Mouse (Mus musculus) olfactory bulb, adult 2 months (tissue): ENCODE measurements at regions not wholly inside any gene's neighbourhood (a gene's known extent, or its start where the extent isn't known, plus 50 kb on each side); places are given as distances from the start of the nearest gene placed in this dataset.

Source experiments
- CTCF ChIP-seq: fragments of 200-500 bp; IDR thresholded peaks from 2 replicates; pipeline ENCODE4 v1.5.1; 2012; ENCODE audit warnings: low read depth, mild to moderate bottlenecking, low read length, moderate library complexity; ENCODE audit not compliant: insufficient read depth
- POLR2A ChIP-seq: fragments of 200-500 bp; IDR thresholded peaks from 2 replicates; pipeline ENCODE4 v1.6.1; 2012; ENCODE audit warnings: mild to moderate bottlenecking, low read depth, low read length, moderate library complexity; ENCODE audit not compliant: insufficient read depth

GRCm38 (mm10) chr6:31299395-31299794 lies 99.1 kb upstream of the Mkln1 start:
- TF ChIP-seq CTCF (no peak), POLR2A (no peak)
